Mouse (Mus musculus): ENCODE measurements around the gene Sohlh1. TPM values are rescaled to one million over a fixed set of nuclear protein-coding genes. Genes with fewer than 3 reads are reported as not detected.
A peak's percentile ranks its signal among the peaks of the same experiment; 100 is the strongest.

Gene Sohlh1
- polyA plus RNA-seq, 1 experiment = 8.5 TPM

GRCm38 (mm10) chr2:25862038-25862437 is 15.0 kb upstream of the Sohlh1 start:
- no peak for TF ChIP-seq CTCF (IDR thresholded peaks at IDR 0.05; ENCODE audit: control insufficient read depth, insufficient read depth, insufficient replicate concordance, low read depth, low read length)
- TF ChIP-seq POLR2A (IDR thresholded peaks at IDR 0.05; ENCODE audit: control insufficient read depth, low read depth, low read length) = no peak
- peaks cover 27% of the 10 kb centered on the region for H3K4me1 ChIP-seq (ENCODE audit: control insufficient read depth, insufficient read depth, low read length)
- no peak overlapping the region for H3K27ac ChIP-seq (ENCODE audit: control insufficient read depth, insufficient read depth, low read depth, low read length)
- no peak overlapping the region for H3K4me3 ChIP-seq (ENCODE audit: control insufficient read depth, low read depth, low read length)
- no peaks in the 10 kb centered on the region for H3K27me3 ChIP-seq (ENCODE audit: control insufficient read depth, insufficient read depth, low read length)
- H3K36me3 ChIP-seq (ENCODE audit: control insufficient read depth, insufficient read depth, low read length) = no peaks in the 10 kb centered on the region

- Histone ChIP-seq H3K27me3 (ENCODE audit: control insufficient read depth, insufficient read depth, low read length) (no peaks in the 10 kb centered on the region), H3K27ac (ENCODE audit: control insufficient read depth, insufficient read depth, low read depth, low read length) (no peak overlapping the region), H3K4me3 (ENCODE audit: control insufficient read depth, low read depth, low read length) (no peak overlapping the region), H3K4me1 (ENCODE audit: control insufficient read depth, insufficient read depth, low read length) (peaks cover 21% of the 10 kb centered on the region), H3K36me3 (ENCODE audit: control insufficient read depth, insufficient read depth, low read length) (no peaks in the 10 kb centered on the region)
- TF ChIP-seq POLR2A (IDR thresholded peaks at IDR 0.05; ENCODE audit: control insufficient read depth, low read depth, low read length) (no peak), CTCF (IDR thresholded peaks at IDR 0.05; ENCODE audit: control insufficient read depth, insufficient read depth, insufficient replicate concordance, low read depth, low read length) (no peak)
Measured at GRCm38 (mm10) chr2:25859891-25860290, 12.8 kb upstream of the Sohlh1 start.

GRCm38 (mm10) chr2:25853998-25854397 is 7.0 kb upstream of the Sohlh1 start:
- TF ChIP-seq CTCF (IDR thresholded peaks at IDR 0.05; ENCODE audit: control insufficient read depth, insufficient read depth, insufficient replicate concordance, low read depth, low read length) (no peak), POLR2A (IDR thresholded peaks at IDR 0.05; ENCODE audit: control insufficient read depth, low read depth, low read length) (no peak)
- Histone ChIP-seq H3K27me3 (ENCODE audit: control insufficient read depth, insufficient read depth, low read length) (no peaks in the 10 kb centered on the region), H3K36me3 (ENCODE audit: control insufficient read depth, insufficient read depth, low read length) (no peaks in the 10 kb centered on the region), H3K27ac (ENCODE audit: control insufficient read depth, insufficient read depth, low read depth, low read length) (no peak overlapping the region), H3K4me1 (ENCODE audit: control insufficient read depth, insufficient read depth, low read length) (peaks cover 3% of the 10 kb centered on the region), H3K4me3 (ENCODE audit: control insufficient read depth, low read depth, low read length) (no peak overlapping the region)

- no peaks in the 10 kb centered on the region for H3K27me3 ChIP-seq (ENCODE audit: control insufficient read depth, insufficient read depth, low read length)
- no peaks in the 10 kb centered on the region for H3K36me3 ChIP-seq (ENCODE audit: control insufficient read depth, insufficient read depth, low read length)
- no peak overlapping the region for H3K4me3 ChIP-seq (ENCODE audit: control insufficient read depth, low read depth, low read length)
Measured at GRCm38 (mm10) chr2:25852626-25853025, 5.6 kb upstream of the Sohlh1 start.

GRCm38 (mm10) chr2:25850330-25850729 is 3.3 kb upstream of the Sohlh1 start:
- H3K4me3 ChIP-seq (ENCODE audit: control insufficient read depth, low read depth, low read length) = no peak overlapping the region
- peaks cover 16% of the 10 kb centered on the region for H3K4me1 ChIP-seq (ENCODE audit: control insufficient read depth, insufficient read depth, low read length)
- no peaks in the 10 kb centered on the region for H3K36me3 ChIP-seq (ENCODE audit: control insufficient read depth, insufficient read depth, low read length)
- peak; percentile 67 for TF ChIP-seq CTCF (IDR thresholded peaks at IDR 0.05; ENCODE audit: control insufficient read depth, insufficient read depth, insufficient replicate concordance, low read depth, low read length)
- no peak for TF ChIP-seq POLR2A (IDR thresholded peaks at IDR 0.05; ENCODE audit: control insufficient read depth, low read depth, low read length)
- H3K27me3 ChIP-seq (ENCODE audit: control insufficient read depth, insufficient read depth, low read length) = no peaks in the 10 kb centered on the region
- H3K27ac ChIP-seq (ENCODE audit: control insufficient read depth, insufficient read depth, low read depth, low read length) = no peak overlapping the region

More at GRCm38 (mm10) chr2:25852626-25853025, 5.6 kb upstream of the Sohlh1 start:
- H3K27ac ChIP-seq (ENCODE audit: control insufficient read depth, insufficient read depth, low read depth, low read length) = no peak overlapping the region
- no peak for TF ChIP-seq POLR2A (IDR thresholded peaks at IDR 0.05; ENCODE audit: control insufficient read depth, low read depth, low read length)
- no peak for TF ChIP-seq CTCF (IDR thresholded peaks at IDR 0.05; ENCODE audit: control insufficient read depth, insufficient read depth, insufficient replicate concordance, low read depth, low read length)
- H3K4me1 ChIP-seq (ENCODE audit: control insufficient read depth, insufficient read depth, low read length) = peaks cover 3% of the 10 kb centered on the region

GRCm38 (mm10) chr2:25846516-25846915 is 532 bp downstream of the Sohlh1 start:
- Histone ChIP-seq H3K36me3 (ENCODE audit: control insufficient read depth, insufficient read depth, low read length) (no peaks in the 10 kb centered on the region), H3K4me3 (ENCODE audit: control insufficient read depth, low read depth, low read length) (peak overlapping the region; percentile 73), H3K27ac (ENCODE audit: control insufficient read depth, insufficient read depth, low read depth, low read length) (peak overlapping the region; percentile 27; the same call in 1 of the 2 replicates), H3K4me1 (ENCODE audit: control insufficient read depth, insufficient read depth, low read length) (peaks cover 12% of the 10 kb centered on the region), H3K27me3 (ENCODE audit: control insufficient read depth, insufficient read depth, low read length) (no peaks in the 10 kb centered on the region)
- TF ChIP-seq CTCF (IDR thresholded peaks at IDR 0.05; ENCODE audit: control insufficient read depth, insufficient read depth, insufficient replicate concordance, low read depth, low read length) = no peak
- no peak for TF ChIP-seq POLR2A (IDR thresholded peaks at IDR 0.05; ENCODE audit: control insufficient read depth, low read depth, low read length)

GRCm38 (mm10) chr2:25844097-25844496 is 3.0 kb downstream of the Sohlh1 start:
- Histone ChIP-seq H3K4me3 (ENCODE audit: control insufficient read depth, low read depth, low read length) (no peak overlapping the region), H3K4me1 (ENCODE audit: control insufficient read depth, insufficient read depth, low read length) (peaks cover 12% of the 10 kb centered on the region), H3K27me3 (ENCODE audit: control insufficient read depth, insufficient read depth, low read length) (no peaks in the 10 kb centered on the region), H3K27ac (ENCODE audit: control insufficient read depth, insufficient read depth, low read depth, low read length) (no peak overlapping the region), H3K36me3 (ENCODE audit: control insufficient read depth, insufficient read depth, low read length) (no peaks in the 10 kb centered on the region)
- TF ChIP-seq POLR2A (IDR thresholded peaks at IDR 0.05; ENCODE audit: control insufficient read depth, low read depth, low read length) (no peak), CTCF (IDR thresholded peaks at IDR 0.05; ENCODE audit: control insufficient read depth, insufficient read depth, insufficient replicate concordance, low read depth, low read length) (no peak)

GRCm38 (mm10) chr2:25842758-25843157 is 4.3 kb downstream of the Sohlh1 start:
- Histone ChIP-seq H3K4me1 (ENCODE audit: control insufficient read depth, insufficient read depth, low read length) (peaks cover 12% of the 10 kb centered on the region), H3K4me3 (ENCODE audit: control insufficient read depth, low read depth, low read length) (no peak overlapping the region), H3K27ac (ENCODE audit: control insufficient read depth, insufficient read depth, low read depth, low read length) (no peak overlapping the region), H3K27me3 (ENCODE audit: control insufficient read depth, insufficient read depth, low read length) (no peaks in the 10 kb centered on the region), H3K36me3 (ENCODE audit: control insufficient read depth, insufficient read depth, low read length) (no peaks in the 10 kb centered on the region)
- no peak for TF ChIP-seq POLR2A (IDR thresholded peaks at IDR 0.05; ENCODE audit: control insufficient read depth, low read depth, low read length)
